Mouse (Mus musculus) layer of hippocampus, adult 6 months (tissue): ENCODE results near the gene Bglap3. TPM values are rescaled to one million over a fixed set of nuclear protein-coding genes. Genes with fewer than 3 reads are reported as not detected.

Experiments
- long read RNA-seq, 2 experiments: library from polyadenylated mRNA; unstranded; transcript quantifications; one replicate each; pipeline ENCODE4 v2.0.0; 2019 to 2020
- polyA plus RNA-seq: library from polyadenylated mRNA; unstranded; fragments of <200 nt; fragmentation: Nextera tagmentation; gene quantifications from 2 replicates; pipeline ENCODE4 v1.2.3, GENCODE M21; 2021

Bglap3 gene
- polyA plus RNA-seq: not detected in 2 replicates
- long read RNA-seq, experiment 1: 0 reads
- long read RNA-seq, experiment 2, partial matches to known transcripts: 0 of 4 reads
- long read RNA-seq, experiment 2, other reads (novel, unspliced or antisense): 1 of 4 reads

DNA sequence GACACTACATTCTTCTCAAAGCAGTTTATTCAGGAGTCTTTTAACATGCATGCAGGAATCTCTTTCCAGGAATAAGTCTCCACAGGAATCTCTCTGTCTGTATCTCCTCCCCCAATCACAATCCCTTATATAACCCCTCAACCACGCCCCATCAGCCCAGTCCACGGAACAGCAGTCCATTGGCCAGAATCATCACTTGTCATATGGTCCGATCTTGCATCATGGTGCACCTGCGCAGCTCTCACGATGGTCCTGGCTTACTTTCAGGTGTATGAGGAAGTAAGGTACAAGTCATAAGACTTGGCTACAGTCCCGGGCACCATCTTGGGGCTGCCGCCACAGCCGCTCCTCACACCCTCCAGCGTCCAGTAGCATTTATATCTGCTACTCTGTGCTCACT, at the start of gene Bglap3:
Gene Bglap3 (minus strand): TSS at position 101 of the 400 bp plus-strand sequence.

DNA sequence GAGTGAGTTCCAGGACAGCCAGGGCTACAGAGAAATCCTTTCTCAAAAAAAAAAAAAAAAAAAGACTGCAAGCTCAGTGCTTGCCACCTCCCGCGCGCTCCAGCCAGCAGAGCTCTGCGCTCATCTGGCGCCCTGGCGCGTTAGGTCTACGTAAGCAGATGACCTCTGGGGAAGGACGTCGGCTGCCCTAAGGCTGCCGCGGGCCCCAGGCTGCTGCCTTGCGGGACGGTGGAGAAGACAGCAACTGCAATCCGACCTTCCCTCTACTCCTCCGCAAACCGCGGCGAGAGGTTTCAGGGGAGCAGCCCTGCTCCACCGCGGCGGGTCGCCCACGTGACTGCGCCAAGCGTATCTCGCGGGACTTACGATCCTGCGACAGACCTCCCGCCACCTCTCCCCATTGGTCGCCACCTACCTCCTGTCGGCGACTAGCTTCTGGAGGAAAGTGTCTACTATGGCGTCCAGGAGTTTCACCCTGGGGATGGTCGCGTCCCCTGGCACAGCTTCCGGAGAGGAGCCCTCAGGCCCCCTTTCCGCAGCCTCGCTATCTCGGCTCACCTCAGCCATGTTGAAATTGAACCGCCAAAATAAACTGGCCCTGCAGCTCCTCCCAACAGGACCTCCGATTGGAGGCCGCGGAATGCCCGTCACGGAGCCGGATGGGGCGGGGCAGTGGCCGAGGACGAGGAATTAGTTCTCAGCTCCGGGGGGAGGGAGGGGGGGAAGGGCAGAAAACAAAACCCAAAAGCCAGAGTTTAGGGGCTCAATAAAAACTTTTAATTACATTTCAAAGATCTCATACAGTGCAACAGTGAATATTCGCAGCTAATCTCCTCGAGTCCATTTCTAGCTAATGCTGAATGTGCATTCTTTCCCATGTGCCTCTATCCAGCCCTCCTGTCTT, 37.5 kb upstream of the Bglap3 start, which contains the start of gene Pmf1:
Gene Pmf1 (minus strand): TSS at position 591 of the 904 bp plus-strand sequence.

DNA sequence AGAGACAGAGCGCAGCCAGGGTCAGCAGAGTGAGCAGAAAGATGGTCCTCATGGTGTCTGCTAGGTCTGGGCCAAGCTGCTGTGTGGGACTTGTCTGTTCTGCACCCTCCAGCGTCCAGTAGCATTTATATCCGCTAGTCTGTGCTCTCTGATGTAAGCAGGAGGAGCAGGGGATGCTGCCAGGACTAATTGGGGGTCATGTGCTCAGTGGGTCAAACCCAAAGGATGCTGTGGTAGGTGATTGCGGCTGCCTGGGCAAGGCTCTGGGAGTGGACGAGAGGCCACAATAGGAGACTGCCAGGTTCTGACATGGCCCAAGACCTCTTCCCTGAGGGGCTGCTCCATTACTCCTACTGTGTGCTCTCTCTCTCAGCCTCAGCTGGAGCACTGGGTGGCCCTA, 11.8 kb upstream of the Bglap3 start, which contains the start of gene Bglap:
Gene Bglap (minus strand): TSS at position 101 of the 400 bp plus-strand sequence.

DNA sequence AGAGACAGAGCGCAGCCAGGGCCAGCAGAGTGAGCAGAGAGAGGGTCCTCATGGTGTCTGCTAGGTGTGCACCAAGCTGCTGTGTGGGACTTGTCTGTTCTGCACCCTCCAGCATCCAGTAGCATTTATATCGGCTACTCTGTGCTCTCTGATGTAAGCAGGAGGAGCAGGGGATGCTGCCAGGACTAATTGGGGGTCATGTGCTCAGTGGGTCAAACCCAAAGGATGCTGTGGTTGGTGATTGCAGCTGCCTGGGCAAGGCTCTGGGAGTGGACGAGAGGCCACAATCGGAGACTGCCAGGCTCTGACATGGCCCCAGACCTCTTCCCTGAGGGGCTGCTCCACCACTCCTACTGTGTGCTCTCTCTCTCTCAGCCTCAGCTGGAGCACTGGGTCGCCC, 6.1 kb upstream of the Bglap3 start, which contains the start of gene Bglap2:
Gene Bglap2 (minus strand): TSS at position 101 of the 400 bp plus-strand sequence.

DNA sequence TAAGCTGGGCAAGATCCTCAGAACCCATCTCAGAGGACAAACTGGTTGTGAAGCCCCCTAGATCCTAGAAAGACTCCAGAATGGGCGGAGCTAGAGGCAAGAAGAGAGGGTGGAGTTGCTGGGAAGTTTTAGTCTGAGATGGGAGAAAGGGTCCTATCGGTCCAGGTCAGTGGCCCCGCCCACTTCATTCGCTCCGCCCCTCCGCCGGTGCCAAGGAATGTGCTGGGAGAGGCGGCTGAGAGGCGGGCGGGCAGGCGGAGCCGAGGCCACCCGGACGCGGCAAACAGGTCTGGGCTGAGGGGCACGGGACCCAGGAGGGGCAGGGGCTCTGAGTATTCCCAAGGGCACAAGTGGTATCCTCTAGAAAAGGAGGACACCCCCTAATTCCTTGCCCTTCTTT, 8.2 kb downstream of the Bglap3 start, which contains the start of gene Paqr6:
Gene Paqr6 (plus strand): TSS at position 248 of the 400 bp plus-strand sequence.

DNA sequence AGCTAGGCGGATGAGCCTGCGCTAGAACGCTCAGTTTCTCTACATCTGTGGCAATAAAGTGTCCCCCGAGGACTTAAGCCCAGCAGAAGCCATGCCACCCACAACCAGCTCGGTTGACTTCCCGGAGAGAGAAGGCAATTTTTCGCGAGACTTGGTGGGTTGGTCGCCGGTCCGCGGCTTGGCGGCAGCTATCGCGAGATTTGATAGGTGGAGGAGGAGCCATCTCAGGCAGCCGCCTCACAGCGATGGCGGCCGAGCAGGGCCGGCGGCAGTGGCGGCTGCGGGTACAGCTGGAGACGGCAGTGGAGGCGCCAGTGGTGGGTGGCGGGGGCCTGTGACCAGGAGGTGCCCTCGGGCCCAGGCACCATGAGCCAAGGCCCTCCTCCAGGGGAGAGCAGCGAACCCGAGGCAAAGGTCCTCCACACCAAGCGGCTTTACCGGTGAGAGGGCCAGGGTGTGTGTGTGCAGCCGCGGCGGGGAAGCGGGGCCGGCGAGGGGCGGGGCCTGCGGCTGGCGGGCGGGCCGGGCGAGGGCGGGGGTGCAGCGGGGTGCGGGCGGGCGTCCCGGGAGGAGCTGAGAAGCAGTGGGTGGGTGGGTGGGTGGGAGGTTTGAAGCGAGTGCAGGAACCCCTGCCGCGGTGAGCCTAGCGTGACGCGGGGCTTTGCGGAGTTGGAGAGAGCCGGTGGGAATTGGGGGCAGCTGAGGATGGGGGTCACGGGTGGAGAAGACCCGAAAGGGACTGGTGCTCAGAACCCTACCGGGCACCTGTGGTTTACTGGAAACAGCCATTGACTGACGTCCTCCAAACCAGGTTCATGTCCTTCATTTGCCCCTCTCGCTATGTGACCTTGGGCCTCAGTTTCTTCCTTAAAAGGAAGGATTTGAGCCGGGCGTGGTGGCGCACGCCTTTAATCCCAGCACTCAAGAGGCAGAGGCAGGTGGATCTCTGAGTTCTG, 36.2 kb downstream of the Bglap3 start, which contains the start of the genes Tmem79 and Smg5:
Gene Tmem79 (minus strand): TSS at position 91 of the 956 bp plus-strand sequence.
Gene Smg5 (plus strand): TSS at position 203 of the 956 bp plus-strand sequence.

DNA sequence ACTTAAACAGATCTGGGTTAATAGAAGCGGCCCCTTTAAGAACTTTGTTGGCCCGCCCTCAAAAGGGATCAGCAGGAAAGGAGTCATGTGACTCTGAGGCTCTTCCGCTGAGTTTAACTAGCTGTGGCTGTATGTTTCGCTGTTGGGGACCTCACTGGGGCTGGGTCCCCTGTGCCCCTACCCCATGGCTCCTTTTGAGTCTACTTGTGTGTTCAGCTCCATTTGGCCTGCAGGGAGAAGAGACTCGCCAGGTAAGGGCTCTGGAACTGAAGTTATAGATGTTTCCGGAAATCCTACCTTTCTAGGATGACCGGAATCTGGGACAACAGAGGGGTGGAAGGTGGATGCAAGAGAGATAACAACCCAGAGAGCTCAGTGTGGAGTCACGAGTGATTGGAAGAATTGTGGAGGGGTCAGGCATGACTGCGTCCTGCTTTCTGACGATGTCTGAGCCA, 47.6 kb downstream of the Bglap3 start, which contains the start of gene Glmp:
Gene Glmp (plus strand): TSS at position 73 of the 455 bp plus-strand sequence.

Other genes starting within 250 kb of the Bglap3 start
- 62.2 and 79.5 TPM in 2 replicates for gene Mef2d, start 230.4 kb downstream of the Bglap3 start, polyA plus RNA-seq
- 0.11 TPM in 1 of 2 replicates, not detected in the other for gene Rhbg, start 118.0 kb downstream of the Bglap3 start, polyA plus RNA-seq
- gene Gm38392, start 85.5 kb downstream of the Bglap3 start, polyA plus RNA-seq: 0.10 TPM in 1 of 2 replicates, not detected in the other
- gene Tsacc, start 75.7 kb downstream of the Bglap3 start, polyA plus RNA-seq: 3.9 and 4.6 TPM in 2 replicates
- 205 and 208 TPM in 2 replicates for gene Cct3, start 75.6 kb downstream of the Bglap3 start, polyA plus RNA-seq
- 180 and 195 TPM in 2 replicates for gene Glmp, start 47.7 kb downstream of the Bglap3 start, polyA plus RNA-seq
- 0.83 and 0.92 TPM in 2 replicates for gene Tmem79, start 36.6 kb downstream of the Bglap3 start, polyA plus RNA-seq
- gene Smg5, start 36.5 kb downstream of the Bglap3 start, polyA plus RNA-seq: 5.1 and 6.5 TPM in 2 replicates
- gene Paqr6, start 8.2 kb downstream of the Bglap3 start, polyA plus RNA-seq: 18.9 and 21.1 TPM in 2 replicates
- not detected in 2 replicates for gene Bglap2, start 6.0 kb upstream of the Bglap3 start, polyA plus RNA-seq
- gene Bglap, start 11.7 kb upstream of the Bglap3 start, polyA plus RNA-seq: 0.48 TPM in 1 of 2 replicates, not detected in the other
- gene Pmf1, start 37.6 kb upstream of the Bglap3 start, polyA plus RNA-seq: 6.6 and 7.3 TPM in 2 replicates
- 40.4 and 41.6 TPM in 2 replicates for gene Slc25a44, start 52.4 kb upstream of the Bglap3 start, polyA plus RNA-seq
- gene Sema4a, start 88.4 kb upstream of the Bglap3 start, polyA plus RNA-seq: 9.7 and 10.8 TPM in 2 replicates
- gene Lmna, start 137.2 kb upstream of the Bglap3 start, polyA plus RNA-seq: 38.9 and 42.1 TPM in 2 replicates
- gene Mex3a, start 159.7 kb upstream of the Bglap3 start, polyA plus RNA-seq: 0.19 and 0.24 TPM in 2 replicates
- 0.14 TPM in 1 of 2 replicates, not detected in the other for gene Rab25, start 175.6 kb upstream of the Bglap3 start, polyA plus RNA-seq
- gene Lamtor2, start 180.3 kb upstream of the Bglap3 start, polyA plus RNA-seq: 126 and 151 TPM in 2 replicates
- gene Ubqln4, start 181.0 kb upstream of the Bglap3 start, polyA plus RNA-seq: 12.7 and 13.2 TPM in 2 replicates
- 214 and 223 TPM in 2 replicates for gene Ssr2, start 203.1 kb upstream of the Bglap3 start, polyA plus RNA-seq
- gene Arhgef2, start 233.2 kb upstream of the Bglap3 start, polyA plus RNA-seq: 51.9 and 53.2 TPM in 2 replicates